Mouse (Mus musculus): ENCODE data around the gene Dcdc2a. TPM values are rescaled to one million over a fixed set of nuclear protein-coding genes. Genes with fewer than 3 reads are reported as not detected.
A peak's percentile ranks its signal among the peaks of the same experiment; 100 is the strongest.

Gene Dcdc2a
- total and polyA plus RNA-seq, 2 experiments from 2014 or later: 2.0 to 6.4 TPM

DNA sequence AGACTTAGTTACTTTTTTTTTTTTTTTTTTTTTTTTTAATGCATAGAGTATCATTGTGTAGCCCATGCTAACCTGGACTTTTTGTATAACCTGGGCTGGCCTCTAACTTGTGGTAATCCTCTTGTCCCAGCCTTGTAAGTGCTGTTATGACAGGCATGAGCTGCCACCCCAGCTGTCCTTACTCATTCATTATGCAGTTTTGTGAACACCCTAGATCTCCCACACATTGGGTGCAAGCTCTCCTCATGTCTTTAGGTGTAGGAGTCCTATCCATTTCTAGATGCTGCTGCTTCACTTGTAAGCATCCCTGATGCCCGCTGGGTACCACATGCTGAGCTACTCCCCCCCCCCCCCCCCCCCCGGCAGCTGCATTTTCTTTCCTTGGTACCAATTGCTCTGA lies 71.4 kb downstream of the Dcdc2a start:
- no peak overlapping the region for H3K9ac ChIP-seq (replicated peaks; ENCODE audit: low read length)
- no peak overlapping the region for H3K27ac ChIP-seq
- H3K4me3 ChIP-seq (ENCODE audit: low read length): no peak overlapping the region
- H3K36me3 ChIP-seq (ENCODE audit: insufficient read depth, low read length): no peaks in the 10 kb centered on the region
- WGBS: 54% methylated on average over 2 of the region's 2 CpGs
- H3K4me1 ChIP-seq (ENCODE audit: insufficient read depth, low read length): no peaks in the 10 kb centered on the region
- no peaks in the 10 kb centered on the region for H3K9me3 ChIP-seq (ENCODE audit: low read length)
- DNase-seq (ENCODE audit: low spot score) (no peak), ATAC-seq (no peak)
- no peak for TF ChIP-seq CTCF (IDR thresholded peaks at IDR 0.05; ENCODE audit: low read depth)
- H3K4me2 ChIP-seq (ENCODE audit: low read depth, low read length): no peak overlapping the region
- H3K27me3 ChIP-seq (ENCODE audit: insufficient read depth, low read length): no peaks in the 10 kb centered on the region

DNA sequence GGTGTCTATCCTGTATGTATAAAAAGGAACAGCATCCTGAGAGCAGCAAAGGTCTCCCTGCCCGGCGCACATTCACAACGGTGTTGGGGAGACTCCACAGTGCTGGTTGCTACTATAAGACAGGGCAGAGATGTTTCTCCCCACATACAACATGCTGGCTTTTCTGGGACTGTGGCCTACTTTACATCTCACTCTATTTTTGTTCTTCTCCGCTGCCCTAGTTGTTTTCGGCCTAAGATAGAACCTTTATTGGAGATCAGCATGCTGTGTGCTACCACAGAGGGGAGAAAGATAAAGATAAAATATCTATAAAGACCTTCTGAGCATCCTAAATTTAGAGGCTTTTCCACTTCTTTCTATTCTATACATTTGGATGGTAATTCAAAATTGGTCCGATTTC lies 72.0 kb downstream of the Dcdc2a start:
- no peak overlapping the region for H3K4me3 ChIP-seq (ENCODE audit: low read length)
- WGBS: 90% methylated on average over 6 of the region's 6 CpGs
- TF ChIP-seq CTCF (IDR thresholded peaks at IDR 0.05; ENCODE audit: low read depth): no peak
- H3K4me2 ChIP-seq (ENCODE audit: low read depth, low read length): no peak overlapping the region
- no peaks in the 10 kb centered on the region for H3K4me1 ChIP-seq (ENCODE audit: insufficient read depth, low read length)
- H3K27me3 ChIP-seq (ENCODE audit: insufficient read depth, low read length): no peaks in the 10 kb centered on the region
- DNase-seq (ENCODE audit: low spot score): no peak
- ATAC-seq: no peak
- H3K27ac ChIP-seq: no peak overlapping the region
- no peaks in the 10 kb centered on the region for H3K9me3 ChIP-seq (ENCODE audit: low read length)
- H3K36me3 ChIP-seq (ENCODE audit: insufficient read depth, low read length): no peaks in the 10 kb centered on the region
- H3K9ac ChIP-seq (replicated peaks; ENCODE audit: low read length): no peak overlapping the region

DNA sequence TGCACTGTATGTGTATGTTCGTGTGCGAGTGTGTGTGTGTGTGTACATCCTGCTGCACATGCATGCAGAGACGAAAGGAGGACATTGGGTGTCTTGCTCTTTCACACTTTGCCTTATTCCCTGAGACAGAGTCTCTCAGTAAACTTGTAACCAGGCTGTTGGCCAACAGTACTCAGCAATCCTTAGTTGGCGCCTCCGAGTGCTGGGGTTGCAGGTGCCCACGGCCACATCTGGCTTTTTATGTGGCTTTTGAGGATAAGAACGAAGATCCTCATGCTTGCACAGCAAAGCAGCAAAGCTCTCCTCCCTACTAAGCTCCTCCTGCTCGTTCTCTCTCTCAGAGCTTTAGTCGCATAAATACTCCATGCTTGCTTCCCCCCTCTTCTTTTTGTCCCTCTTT lies 73.0 kb downstream of the Dcdc2a start:
- Histone ChIP-seq H3K4me3 (ENCODE audit: low read length) (no peak overlapping the region), H3K4me1 (ENCODE audit: insufficient read depth, low read length) (no peaks in the 10 kb centered on the region), H3K9me3 (ENCODE audit: low read length) (no peaks in the 10 kb centered on the region), H3K36me3 (ENCODE audit: insufficient read depth, low read length) (no peaks in the 10 kb centered on the region), H3K9ac (replicated peaks; ENCODE audit: low read length) (no peak overlapping the region), H3K4me2 (ENCODE audit: low read depth, low read length) (no peak overlapping the region), H3K27me3 (ENCODE audit: insufficient read depth, low read length) (no peaks in the 10 kb centered on the region), H3K27ac (no peak overlapping the region)
- 86% methylated on average over 9 of the region's 9 CpGs for WGBS
- no peak for TF ChIP-seq CTCF (IDR thresholded peaks at IDR 0.05; ENCODE audit: low read depth)
- ATAC-seq (no peak), DNase-seq (ENCODE audit: low spot score) (no peak)

DNA sequence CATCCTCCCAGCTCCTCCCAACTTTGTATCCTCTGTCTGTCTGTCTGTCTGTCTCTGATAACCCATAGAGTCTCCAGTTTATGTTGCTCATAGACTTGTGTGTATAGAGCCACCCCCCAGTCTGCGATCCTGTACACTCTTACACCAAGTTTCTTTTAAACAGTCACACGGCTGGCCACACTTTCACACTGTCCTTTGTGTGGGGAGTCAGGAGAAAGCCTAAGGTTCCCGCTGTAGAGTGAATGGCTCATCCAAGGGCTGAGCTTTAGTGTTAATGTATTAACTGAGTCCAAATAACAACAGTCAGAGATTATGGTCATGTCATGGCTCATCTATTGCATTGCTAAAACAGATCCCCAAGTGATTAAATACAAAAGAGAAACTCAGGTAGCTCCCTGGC lies 87.3 kb downstream of the Dcdc2a start:
- ATAC-seq: no peak
- Histone ChIP-seq H3K9me3 (ENCODE audit: low read length) (no peaks in the 10 kb centered on the region), H3K27ac (no peak overlapping the region), H3K36me3 (ENCODE audit: insufficient read depth, low read length) (no peaks in the 10 kb centered on the region), H3K4me2 (ENCODE audit: low read depth, low read length) (no peak overlapping the region), H3K4me1 (ENCODE audit: insufficient read depth, low read length) (no peaks in the 10 kb centered on the region), H3K4me3 (ENCODE audit: low read length) (no peak overlapping the region), H3K9ac (replicated peaks; ENCODE audit: low read length) (no peak overlapping the region), H3K27me3 (ENCODE audit: insufficient read depth, low read length) (no peaks in the 10 kb centered on the region)
- no peak for DNase-seq (ENCODE audit: low spot score)
- WGBS: 85% methylated on average over 3 of the region's 3 CpGs
- TF ChIP-seq CTCF (IDR thresholded peaks at IDR 0.05; ENCODE audit: low read depth): no peak

DNA sequence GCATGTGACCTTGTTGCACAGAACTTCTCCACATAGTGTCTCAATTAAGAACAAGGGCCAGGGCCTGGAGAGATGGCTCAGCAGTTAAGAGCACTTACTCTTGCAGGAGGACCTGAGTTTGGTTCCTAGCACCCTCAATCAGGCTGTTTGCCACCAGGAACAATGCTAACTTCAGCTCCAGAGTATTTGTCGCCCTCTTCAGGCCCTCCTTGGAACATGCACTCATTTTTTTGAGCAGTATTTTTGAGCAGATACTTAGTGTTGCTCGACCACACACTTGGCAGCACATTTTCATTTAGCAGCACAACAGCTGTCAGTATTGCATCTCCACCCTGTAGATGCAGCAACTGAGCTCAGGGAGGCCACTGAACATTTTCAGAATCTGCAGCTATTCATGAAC lies 88.3 kb downstream of the Dcdc2a start:
- ATAC-seq (no peak), DNase-seq (ENCODE audit: low spot score) (no peak)
- no peak overlapping the region for H3K27ac ChIP-seq
- WGBS: 66% methylated on average over 2 of the region's 2 CpGs
- no peak overlapping the region for H3K4me2 ChIP-seq (ENCODE audit: low read depth, low read length)
- TF ChIP-seq CTCF (IDR thresholded peaks at IDR 0.05; ENCODE audit: low read depth): 0 out of 2 replicates have a peak, but pooled peaks have one; percentile 25
- H3K9ac ChIP-seq (replicated peaks; ENCODE audit: low read length): no peak overlapping the region
- no peaks in the 10 kb centered on the region for H3K36me3 ChIP-seq (ENCODE audit: insufficient read depth, low read length)
- no peaks in the 10 kb centered on the region for H3K4me1 ChIP-seq (ENCODE audit: insufficient read depth, low read length)
- no peak overlapping the region for H3K4me3 ChIP-seq (ENCODE audit: low read length)
- no peaks in the 10 kb centered on the region for H3K27me3 ChIP-seq (ENCODE audit: insufficient read depth, low read length)
- no peaks in the 10 kb centered on the region for H3K9me3 ChIP-seq (ENCODE audit: low read length)

DNA sequence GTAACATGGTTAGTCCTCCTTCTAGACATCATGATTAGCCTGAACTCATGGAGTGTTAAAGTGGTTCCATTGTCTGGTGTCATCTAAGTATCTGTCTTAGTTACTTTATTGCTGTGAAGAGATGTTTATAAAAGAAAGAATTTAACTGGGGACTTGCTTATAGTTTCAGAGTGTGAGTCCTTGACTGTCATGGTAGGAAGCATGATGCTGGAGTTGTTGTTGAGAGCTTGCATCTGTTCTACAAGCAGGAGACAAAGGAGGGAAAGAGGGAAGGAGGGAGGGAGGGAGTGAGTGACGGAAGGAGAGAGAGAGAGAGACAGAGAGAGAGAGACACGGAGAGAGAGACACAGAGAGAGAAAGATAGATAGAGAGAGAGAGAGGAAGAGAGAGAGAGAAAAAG lies 90.4 kb downstream of the Dcdc2a start:
- Histone ChIP-seq H3K27me3 (ENCODE audit: insufficient read depth, low read length) (no peaks in the 10 kb centered on the region), H3K4me3 (ENCODE audit: low read length) (no peak overlapping the region), H3K9ac (replicated peaks; ENCODE audit: low read length) (no peak overlapping the region), H3K27ac (no peak overlapping the region), H3K4me1 (ENCODE audit: insufficient read depth, low read length) (0 out of 2 replicates have a peak, but pooled peaks cover 4% of the 10 kb centered on the region), H3K4me2 (ENCODE audit: low read depth, low read length) (no peak overlapping the region), H3K36me3 (ENCODE audit: insufficient read depth, low read length) (no peaks in the 10 kb centered on the region), H3K9me3 (ENCODE audit: low read length) (no peaks in the 10 kb centered on the region)
- TF ChIP-seq CTCF (IDR thresholded peaks at IDR 0.05; ENCODE audit: low read depth): no peak
- ATAC-seq (no peak), DNase-seq (ENCODE audit: low spot score) (no peak)
- 78% methylated on average over 2 of the region's 2 CpGs for WGBS

DNA sequence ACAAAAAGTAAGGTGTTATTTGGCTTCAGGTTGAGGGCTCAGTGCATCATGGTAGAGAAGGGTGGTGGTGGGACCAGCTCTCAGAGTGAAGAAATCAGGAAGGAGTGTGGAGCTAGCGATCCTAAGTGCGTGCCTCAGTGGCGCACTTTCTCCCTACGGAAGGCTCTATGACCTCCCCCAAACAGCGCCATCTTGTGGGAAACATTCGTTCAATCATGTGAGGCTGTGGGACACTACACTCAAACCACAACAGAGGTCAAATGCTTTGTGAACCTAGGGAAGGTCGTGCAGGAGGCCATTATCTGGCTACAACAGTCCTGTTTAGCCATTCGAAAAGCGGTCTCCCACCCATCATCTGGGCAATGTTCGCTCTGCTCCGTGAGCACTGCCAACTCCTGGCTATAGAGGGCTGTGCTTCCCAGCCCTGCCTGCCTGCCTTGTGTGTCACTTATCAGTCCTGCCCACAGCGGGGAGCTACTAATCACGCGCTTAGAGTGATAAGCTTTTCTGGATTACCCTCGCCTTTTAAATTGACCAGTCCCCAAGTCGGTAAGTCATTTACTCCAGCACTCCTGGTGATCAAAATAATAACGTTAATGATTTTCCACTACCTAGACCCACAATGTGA lies 94.5 kb downstream of the Dcdc2a start:
- 26% methylated on average over 17 of the region's 17 CpGs for WGBS
- peak; percentile 47 for TF ChIP-seq CTCF (IDR thresholded peaks at IDR 0.05; ENCODE audit: low read depth)

More for the DNA sequence above, 94.5 kb downstream of the Dcdc2a start:
- no peaks in the 10 kb centered on the region for H3K27me3 ChIP-seq (ENCODE audit: insufficient read depth, low read length)
- no peak overlapping the region for H3K4me3 ChIP-seq (ENCODE audit: low read length)
- H3K9ac ChIP-seq (replicated peaks; ENCODE audit: low read length): no peak overlapping the region
- no peaks in the 10 kb centered on the region for H3K9me3 ChIP-seq (ENCODE audit: low read length)
- H3K27ac ChIP-seq: no peak overlapping the region
- H3K36me3 ChIP-seq (ENCODE audit: insufficient read depth, low read length): no peaks in the 10 kb centered on the region
- ATAC-seq (peak; percentile 59; the same call in 1 of the 2 replicates), DNase-seq (ENCODE audit: low spot score) (peak; percentile 51)
- H3K4me1 ChIP-seq (ENCODE audit: insufficient read depth, low read length): 0 out of 2 replicates have a peak, but pooled peaks cover 4% of the 10 kb centered on the region
- H3K4me2 ChIP-seq (ENCODE audit: low read depth, low read length): peak overlapping the region; percentile 11; the same call in 1 of the 2 replicates
